Mouse (Mus musculus): Measurements from ENCODE around the gene Dab1. TPM values are rescaled to one million over a fixed set of nuclear protein-coding genes. Genes with fewer than 3 reads are reported as not detected.

Dab1 gene
- total and polyA plus RNA-seq, 3 experiments = not detected

GRCm38 (mm10) chr4:104573419-104573818 lies 954.3 kb downstream of the Dab1 start:
- Histone ChIP-seq H3K27me3 (ENCODE audit: control insufficient read depth in 1 of 2, insufficient read depth in 2 of 2, low read length in 2 of 2) (no peaks in the 10 kb centered on the region), H3K9ac (ENCODE audit: control insufficient read depth, low read depth, low read length, poor library complexity, severe bottlenecking) (no peak overlapping the region), H3K36me3 (ENCODE audit: control insufficient read depth in 1 of 2, insufficient read depth in 2 of 2, low read length in 2 of 2) (no peaks in the 10 kb centered on the region), H3K4me3 (ENCODE audit: control insufficient read depth in 1 of 2, insufficient read depth in 1 of 2, low read depth in 2 of 2, low read length in 2 of 2) (no peak overlapping the region), H3K4me1 (ENCODE audit: control insufficient read depth in 1 of 2, insufficient read depth in 2 of 2, low read length in 2 of 2) (no peaks in the 10 kb centered on the region), H3K9me3 (replicated peaks; ENCODE audit: insufficient read depth, low read length) (no peaks in the 10 kb centered on the region), H3K27ac (ENCODE audit: control insufficient read depth, low read depth, low read length) (no peak overlapping the region), H3K79me2 (ENCODE audit: control insufficient read depth, insufficient read depth, low read length, poor library complexity) (no peaks in the 10 kb centered on the region)
- DNase-seq (ENCODE audit: low read depth, low spot score) = no peak
- TF ChIP-seq POLR2AphosphoS5 (IDR thresholded peaks at IDR 0.05; ENCODE audit: borderline replicate concordance, low read depth, low read length) = no peak
- TF ChIP-seq UBTF (IDR thresholded peaks at IDR 0.05; ENCODE audit: borderline replicate concordance, insufficient read depth, low read depth, low read length) = no peak
- TF ChIP-seq HCFC1 (IDR thresholded peaks at IDR 0.05; ENCODE audit: low read depth, low read length) = no peak
- no peak for TF ChIP-seq E2F4 (IDR thresholded peaks at IDR 0.05; ENCODE audit: borderline replicate concordance, low read depth, low read length)
- TF ChIP-seq TCF12 (IDR thresholded peaks at IDR 0.05; ENCODE audit: low read depth, low read length) = no peak
- no peak for TF ChIP-seq ELF1 (IDR thresholded peaks at IDR 0.05; ENCODE audit: low read depth, low read length)
- TF ChIP-seq SIN3A (IDR thresholded peaks at IDR 0.05; ENCODE audit: low read length) = no peak
- no peak for TF ChIP-seq USF1 (IDR thresholded peaks at IDR 0.05; ENCODE audit: low read depth, low read length)
- TF ChIP-seq MAX (IDR thresholded peaks at IDR 0.05; ENCODE audit: low read length) = no peak
- TF ChIP-seq NRF1 (IDR thresholded peaks at IDR 0.05; ENCODE audit: insufficient read depth, low read depth, low read length, poor library complexity, severe bottlenecking) = no peak
- TF ChIP-seq MYC (IDR thresholded peaks at IDR 0.05; ENCODE audit: low read depth, low read length) = no peak
- TF ChIP-seq GATA1 (IDR thresholded peaks at IDR 0.05; ENCODE audit: low read depth, low read length) = no peak

- no peak for DNase-seq (ENCODE audit: low read depth, low spot score)
- no peaks in the 10 kb centered on the region for H3K36me3 ChIP-seq (ENCODE audit: control insufficient read depth in 1 of 2, insufficient read depth in 2 of 2, low read length in 2 of 2)
- TF ChIP-seq GATA1 (IDR thresholded peaks at IDR 0.05; ENCODE audit: low read depth, low read length) (no peak), EP300 (IDR thresholded peaks at IDR 0.05; ENCODE audit: low read depth in 1 of 2, low read length in 2 of 2) (no peak), JUND (IDR thresholded peaks at IDR 0.05; ENCODE audit: low read depth, low read length) (no peak)
- H3K27me3 ChIP-seq (ENCODE audit: control insufficient read depth in 1 of 2, insufficient read depth in 2 of 2, low read length in 2 of 2) = no peaks in the 10 kb centered on the region
- H3K4me3 ChIP-seq (ENCODE audit: control insufficient read depth in 1 of 2, insufficient read depth in 1 of 2, low read depth in 2 of 2, low read length in 2 of 2) = no peak overlapping the region
- no peak overlapping the region for H3K9ac ChIP-seq (ENCODE audit: control insufficient read depth, low read depth, low read length, poor library complexity, severe bottlenecking)
- no peaks in the 10 kb centered on the region for H3K4me1 ChIP-seq (ENCODE audit: control insufficient read depth in 1 of 2, insufficient read depth in 2 of 2, low read length in 2 of 2)
- no peak overlapping the region for H3K27ac ChIP-seq (ENCODE audit: control insufficient read depth, low read depth, low read length)
- H3K9me3 ChIP-seq (replicated peaks; ENCODE audit: insufficient read depth, low read length) = no peaks in the 10 kb centered on the region
- H3K79me2 ChIP-seq (ENCODE audit: control insufficient read depth, insufficient read depth, low read length, poor library complexity) = no peaks in the 10 kb centered on the region
Observed at GRCm38 (mm10) chr4:104578370-104578769, 959.2 kb downstream of the Dab1 start.

GRCm38 (mm10) chr4:104579946-104580544 lies 960.9 kb downstream of the Dab1 start:
- Histone ChIP-seq H3K27me3 (ENCODE audit: control insufficient read depth in 1 of 2, insufficient read depth in 2 of 2, low read length in 2 of 2) (no peaks in the 10 kb centered on the region), H3K9me3 (replicated peaks; ENCODE audit: insufficient read depth, low read length) (no peaks in the 10 kb centered on the region), H3K27ac (ENCODE audit: control insufficient read depth, low read depth, low read length) (no peak overlapping the region), H3K79me2 (ENCODE audit: control insufficient read depth, insufficient read depth, low read length, poor library complexity) (no peaks in the 10 kb centered on the region), H3K9ac (ENCODE audit: control insufficient read depth, low read depth, low read length, poor library complexity, severe bottlenecking) (no peak overlapping the region), H3K4me1 (ENCODE audit: control insufficient read depth in 1 of 2, insufficient read depth in 2 of 2, low read length in 2 of 2) (no peaks in the 10 kb centered on the region), H3K4me3 (ENCODE audit: control insufficient read depth in 1 of 2, insufficient read depth in 1 of 2, low read depth in 2 of 2, low read length in 2 of 2) (no peak overlapping the region), H3K36me3 (ENCODE audit: control insufficient read depth in 1 of 2, insufficient read depth in 2 of 2, low read length in 2 of 2) (no peaks in the 10 kb centered on the region)
- DNase-seq (ENCODE audit: low read depth, low spot score) = no peak
- TF ChIP-seq POLR2AphosphoS5 (IDR thresholded peaks at IDR 0.05; ENCODE audit: borderline replicate concordance, low read depth, low read length) (no peak), TCF12 (IDR thresholded peaks at IDR 0.05; ENCODE audit: low read depth, low read length) (no peak), HCFC1 (IDR thresholded peaks at IDR 0.05; ENCODE audit: low read depth, low read length) (no peak), ZC3H11A (IDR thresholded peaks at IDR 0.05; ENCODE audit: low read depth, low read length) (no peak), POLR2AphosphoS2 (IDR thresholded peaks at IDR 0.05; ENCODE audit: low read length) (no peak), BHLHE40 (IDR thresholded peaks at IDR 0.05; ENCODE audit: borderline replicate concordance, low read depth, low read length) (no peak), CHD1 (IDR thresholded peaks at IDR 0.05; ENCODE audit: low read depth, low read length) (no peak), MAFK (IDR thresholded peaks at IDR 0.05; ENCODE audit: borderline replicate concordance, low read depth, low read length) (no peak), CTCF (IDR thresholded peaks at IDR 0.05 in 2 of 3, conservative IDR thresholded peaks at IDR 0.05 in 1 of 3; ENCODE audit: control insufficient read depth in 1 of 3, insufficient read depth in 1 of 3, low read depth in 2 of 3, low read length in 3 of 3, poor library complexity in 1 of 3, severe bottlenecking in 1 of 3) (no peak), MAZ (IDR thresholded peaks at IDR 0.05; ENCODE audit: low read depth, low read length) (no peak), USF1 (IDR thresholded peaks at IDR 0.05; ENCODE audit: low read depth, low read length) (no peak), EP300 (IDR thresholded peaks at IDR 0.05; ENCODE audit: low read depth in 1 of 2, low read length in 2 of 2) (no peak), TAL1 (IDR thresholded peaks at IDR 0.05; ENCODE audit: low read length) (no peak), UBTF (IDR thresholded peaks at IDR 0.05; ENCODE audit: borderline replicate concordance, insufficient read depth, low read depth, low read length) (no peak), GATA1 (IDR thresholded peaks at IDR 0.05; ENCODE audit: low read depth, low read length) (no peak)

All from MEL (cell line).